Mouse (Mus musculus) lung, postnatal 0 days (tissue): Measurements from ENCODE around the gene Pon3. TPM values are rescaled to one million over a fixed set of nuclear protein-coding genes. Genes with fewer than 3 reads are reported as not detected.
A peak's percentile ranks its signal among the peaks of the same experiment; 100 is the strongest.

Source experiments
- ATAC-seq: fragments of 200-750 bp; cut with Nextera tagmentation; 2 replicates; pipeline ENCODE4 v1.8.0; 2017; ENCODE audit warnings: moderate library complexity
- DNase-seq: peaks from one replicate; pipeline ENCODE4 v3.0.0-alpha.2; 2016; ENCODE audit warnings: low spot score
- H3K27ac ChIP-seq: fragments of 300-500 bp; sonication (generic); 2 replicates; pipeline ENCODE4 v1.5.1; 2014; ENCODE audit warnings: antibody characterized with exemption, mild to moderate bottlenecking, low read length, mixed read lengths
- H3K27me3 ChIP-seq: fragments of 300-500 bp; sonication (generic); replicated peaks from 2 replicates; pipeline ENCODE4 v1.6.1; 2014; ENCODE audit warnings: low read length, mixed read lengths; ENCODE audit not compliant: insufficient read depth
- H3K36me3 ChIP-seq: fragments of 300-500 bp; sonication (generic); 2 replicates; pipeline ENCODE4 v1.6.1; 2014; ENCODE audit warnings: low read length, mixed read lengths; ENCODE audit not compliant: insufficient read depth
- H3K4me1 ChIP-seq: fragments of 300-500 bp; sonication (generic); 2 replicates; pipeline ENCODE4 v1.6.1; 2014; ENCODE audit warnings: antibody characterized with exemption, low read depth, low read length, mixed read lengths; ENCODE audit not compliant: insufficient read depth
- H3K4me2 ChIP-seq: fragments of 300-500 bp; sonication (generic); replicated peaks from 2 replicates; pipeline ENCODE4 v1.6.1; 2014; ENCODE audit warnings: low read depth, mild to moderate bottlenecking, low read length, moderate library complexity, mixed read lengths
- H3K4me3 ChIP-seq: fragments of 300-500 bp; sonication (generic); 2 replicates; pipeline ENCODE4 v1.5.1; 2014; ENCODE audit warnings: low read depth, low read length
- H3K9ac ChIP-seq: fragments of 300-500 bp; sonication (generic); replicated peaks from 2 replicates; pipeline ENCODE4 v1.6.1; 2014; ENCODE audit warnings: low read depth, mild to moderate bottlenecking
- H3K9me3 ChIP-seq: fragments of 300-500 bp; sonication (generic); 2 replicates; pipeline ENCODE4 v1.6.1; 2016; ENCODE audit warnings: low read length, mixed read lengths
- CTCF ChIP-seq: IDR thresholded peaks from 2 replicates; pipeline ENCODE4 v1.5.1; 2016; ENCODE audit warnings: antibody characterized with exemption, mild to moderate bottlenecking
- EP300 ChIP-seq: IDR thresholded peaks from 2 replicates; pipeline ENCODE4 v1.6.1; 2016; ENCODE audit warnings: antibody characterized with exemption, mild to moderate bottlenecking, control low read depth
- WGBS: fragments of 180-500 bp; shearing (Covaris S2); extraction: QIAGEN DNeasy Blood & Tissue Kit; methylation state at CpG from one replicate; pipeline ENCODE4 v1.1.7; 2014; 5-methylcytosine and 5-hydroxymethylcytosine counted together
- polyA plus RNA-seq: library from polyadenylated mRNA; unstranded; fragments of >200 nt; fragmentation: Nextera tagmentation; extraction: Ambion mirVana; gene quantifications from 2 replicates; pipeline ENCODE4 v1.2.1, GENCODE M21; 2015

Gene Pon3
- polyA plus RNA-seq, 1 experiment from 2014 or later: 143 TPM

DNA sequence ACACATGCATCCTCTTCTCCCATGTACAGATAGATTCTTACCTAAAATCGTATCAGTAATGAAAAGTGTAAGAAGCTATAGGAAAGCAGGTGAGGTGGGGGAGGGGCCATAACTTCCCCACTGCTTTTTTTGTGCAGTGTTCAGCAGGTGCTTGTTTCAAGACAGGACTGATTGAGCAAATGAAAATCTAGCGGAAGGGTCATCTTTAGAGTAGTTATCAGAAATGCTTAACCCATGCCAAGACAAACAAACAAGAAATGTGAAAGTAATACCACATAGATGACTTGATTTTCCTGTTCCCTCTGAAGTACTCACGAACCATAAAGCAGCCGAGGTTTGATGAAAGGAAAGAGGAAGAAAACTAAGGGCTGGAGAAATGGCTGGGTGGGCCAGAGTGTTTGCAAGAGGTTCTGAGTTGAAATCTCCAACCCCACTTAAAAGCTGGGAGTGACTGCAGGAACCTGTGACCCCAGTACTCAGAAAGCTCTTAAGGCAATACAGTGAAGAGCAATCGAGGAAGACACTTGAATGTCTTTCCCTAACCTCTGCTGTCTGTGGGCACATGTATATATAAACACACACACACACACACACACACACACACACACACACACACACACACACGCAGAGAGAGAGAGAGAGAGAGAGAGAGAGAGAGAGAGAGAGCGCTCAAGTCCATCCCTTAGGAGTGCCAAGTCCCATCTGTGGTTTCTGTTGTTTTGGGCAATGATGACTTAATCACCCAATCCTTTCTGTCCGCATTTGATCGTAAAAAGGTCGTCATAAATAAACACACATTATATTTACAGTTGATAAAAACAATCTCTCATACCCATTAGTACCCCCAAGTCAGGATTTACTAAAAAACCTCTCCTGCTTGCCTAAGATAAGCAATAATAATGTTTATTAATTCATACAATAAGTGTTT lies 6.5 kb upstream of the Pon3 start:
- H3K9ac ChIP-seq: no peak overlapping the region
- no peaks in the 10 kb centered on the region for H3K9me3 ChIP-seq
- H3K4me1 ChIP-seq: no peaks in the 10 kb centered on the region
- H3K36me3 ChIP-seq: peaks cover 5% of the 10 kb centered on the region; the same call in 1 of the 2 replicates
- H3K27ac ChIP-seq: peak overlapping the region; percentile 15; the same call in 1 of the 2 replicates
- no peak for TF ChIP-seq CTCF
- peak; percentile 64 for TF ChIP-seq EP300
- no peaks in the 10 kb centered on the region for H3K27me3 ChIP-seq
- peak; percentile 77 for ATAC-seq
- H3K4me3 ChIP-seq: no peak overlapping the region
- peak; percentile 76 for DNase-seq
- H3K4me2 ChIP-seq: no peak overlapping the region
- WGBS: 39% methylated on average over 9 of the region's 10 CpGs

DNA sequence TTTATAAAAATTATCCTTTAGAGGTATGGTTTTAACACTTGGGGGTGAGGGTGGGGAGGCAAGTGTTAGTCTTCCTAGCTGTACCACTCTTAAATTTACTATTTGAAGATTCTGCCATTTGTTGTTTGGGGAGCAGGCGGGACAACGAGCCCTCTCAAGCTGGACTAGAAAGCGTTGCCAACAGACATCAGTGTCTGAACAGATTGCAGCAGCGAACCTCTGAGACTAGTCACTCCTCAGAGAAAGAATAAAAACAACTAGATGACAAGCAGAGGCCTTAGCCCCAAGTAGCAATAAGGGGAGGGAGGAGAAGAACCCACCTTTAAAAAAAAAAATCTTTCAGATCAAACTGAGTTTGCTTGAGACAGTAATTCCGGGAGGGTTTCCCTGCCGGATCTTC lies 795 bp downstream of the Pon3 start:
- Histone ChIP-seq H3K4me1 (no peaks in the 10 kb centered on the region), H3K27ac (no peak overlapping the region), H3K4me2 (peak overlapping the region; percentile 65), H3K9me3 (no peaks in the 10 kb centered on the region), H3K27me3 (no peaks in the 10 kb centered on the region), H3K4me3 (peak overlapping the region; percentile 31), H3K9ac (no peak overlapping the region), H3K36me3 (no peaks in the 10 kb centered on the region)
- DNase-seq (no peak), ATAC-seq (no peak)
- WGBS: 24% methylated on average over 6 of the region's 6 CpGs
- no peak for TF ChIP-seq CTCF
- no peak for TF ChIP-seq EP300

DNA sequence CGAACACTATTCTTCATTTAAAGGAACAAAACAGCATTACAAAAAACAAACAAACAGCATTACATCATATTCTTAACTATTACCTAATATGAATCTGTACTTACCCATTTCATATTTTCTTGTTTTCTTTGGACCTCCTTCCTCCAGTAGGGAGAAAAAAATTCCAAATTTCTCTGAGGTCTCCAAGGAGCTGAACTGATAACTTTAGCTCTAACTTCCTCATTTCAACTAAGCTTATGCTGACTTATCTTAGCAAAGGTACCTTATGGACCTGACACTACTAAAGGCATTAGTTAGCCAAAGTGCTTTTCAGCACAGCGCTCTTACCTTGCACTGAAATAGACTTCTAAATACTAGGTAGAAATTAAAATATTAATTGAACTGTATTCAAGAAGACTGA lies 1.2 kb downstream of the Pon3 start:
- Histone ChIP-seq H3K4me3 (peak overlapping the region; percentile 31), H3K4me2 (peak overlapping the region; percentile 65), H3K9ac (no peak overlapping the region), H3K9me3 (no peaks in the 10 kb centered on the region), H3K27me3 (no peaks in the 10 kb centered on the region), H3K27ac (no peak overlapping the region), H3K4me1 (no peaks in the 10 kb centered on the region), H3K36me3 (no peaks in the 10 kb centered on the region)
- 91% methylated on average over 2 of the region's 2 CpGs for WGBS
- no peak for DNase-seq
- no peak for ATAC-seq
- TF ChIP-seq CTCF: no peak
- TF ChIP-seq EP300: no peak

DNA sequence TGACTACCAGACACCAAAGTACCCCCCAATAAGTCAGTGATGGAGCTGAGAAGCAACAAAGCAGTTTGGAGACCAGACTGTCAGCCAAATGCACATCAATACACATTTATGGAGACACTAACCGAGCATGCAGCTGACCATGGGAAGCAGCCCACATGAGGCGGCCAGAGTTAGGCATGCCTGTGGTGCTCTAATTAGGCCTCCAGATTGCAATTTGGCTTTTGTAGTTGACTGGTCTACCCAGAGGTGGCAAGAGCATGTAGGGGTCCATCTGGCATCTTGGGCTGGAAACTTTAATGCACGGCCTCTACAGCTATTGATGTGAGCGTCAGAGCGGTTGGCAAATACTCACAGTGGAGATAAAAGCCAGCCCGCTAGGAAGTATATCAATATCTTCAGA lies 10.2 kb downstream of the Pon3 start:
- TF ChIP-seq EP300 (no peak), CTCF (no peak)
- Histone ChIP-seq H3K4me3 (no peak overlapping the region), H3K27me3 (no peaks in the 10 kb centered on the region), H3K9ac (no peak overlapping the region), H3K4me2 (no peak overlapping the region), H3K36me3 (peaks cover 5% of the 10 kb centered on the region; the same call in 1 of the 2 replicates), H3K27ac (no peak overlapping the region), H3K9me3 (no peaks in the 10 kb centered on the region), H3K4me1 (no peaks in the 10 kb centered on the region)
- DNase-seq (no peak), ATAC-seq (no peak)
- 90% methylated on average over 6 of the region's 6 CpGs for WGBS

DNA sequence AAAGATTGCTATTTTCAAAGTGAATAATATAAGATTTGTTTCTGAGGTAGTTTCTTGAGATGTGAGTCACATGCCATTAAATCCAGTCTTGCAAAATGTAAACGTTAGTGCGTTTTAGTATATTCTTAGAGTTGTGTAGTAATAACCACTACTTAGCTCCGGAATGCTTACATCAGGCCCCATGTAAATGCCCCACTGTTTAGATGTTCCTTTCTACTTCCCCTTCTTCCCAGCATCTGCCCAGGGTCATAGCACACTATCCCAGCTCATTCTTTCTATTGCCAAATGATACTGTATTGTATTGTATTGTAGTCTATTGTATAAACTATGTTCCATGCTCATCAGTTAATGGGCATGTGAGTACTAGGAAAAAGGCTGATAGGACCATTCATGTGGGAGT lies 17.3 kb downstream of the Pon3 start:
- H3K36me3 ChIP-seq: no peaks in the 10 kb centered on the region; the same call in 1 of the 2 replicates
- no peaks in the 10 kb centered on the region for H3K9me3 ChIP-seq
- WGBS: 53% methylated on average over 3 of the region's 3 CpGs
- no peak overlapping the region for H3K27ac ChIP-seq
- DNase-seq (no peak), ATAC-seq (no peak)
- H3K4me1 ChIP-seq: no peaks in the 10 kb centered on the region; the same call in 1 of the 2 replicates
- TF ChIP-seq EP300 (no peak), CTCF (no peak)
- no peaks in the 10 kb centered on the region for H3K27me3 ChIP-seq
- H3K4me3 ChIP-seq: no peak overlapping the region
- no peak overlapping the region for H3K4me2 ChIP-seq
- no peak overlapping the region for H3K9ac ChIP-seq

DNA sequence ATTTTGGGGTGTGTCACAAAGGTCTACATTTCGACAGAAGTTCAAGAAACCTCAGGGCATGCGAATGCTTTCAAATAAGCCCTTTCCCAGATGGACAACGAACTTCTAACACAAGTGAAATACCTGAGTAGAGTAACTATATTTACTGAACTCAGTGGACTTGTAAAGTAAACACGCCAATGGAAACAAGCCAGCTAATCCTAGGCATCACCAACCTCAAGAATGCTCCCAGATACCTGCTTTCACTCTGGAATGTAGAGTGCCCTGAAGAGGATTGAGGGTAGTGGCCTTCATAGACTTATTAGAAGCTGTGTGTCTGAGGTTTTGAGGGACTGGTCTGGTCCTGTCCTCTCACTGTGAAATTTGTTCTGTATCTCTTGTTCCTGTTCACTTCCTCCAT lies 18.6 kb downstream of the Pon3 start:
- WGBS: 59% methylated on average over 4 of the region's 4 CpGs

More for the DNA sequence above, 18.6 kb downstream of the Pon3 start:
- Histone ChIP-seq H3K27ac (peak overlapping the region; percentile 20; the same call in 1 of the 2 replicates), H3K36me3 (no peaks in the 10 kb centered on the region; the same call in 1 of the 2 replicates), H3K27me3 (no peaks in the 10 kb centered on the region), H3K9me3 (no peaks in the 10 kb centered on the region), H3K4me2 (no peak overlapping the region), H3K9ac (no peak overlapping the region), H3K4me3 (no peak overlapping the region), H3K4me1 (no peaks in the 10 kb centered on the region; the same call in 1 of the 2 replicates)
- peak; percentile 86 for DNase-seq
- peak; percentile 84 for ATAC-seq
- peak; percentile 96 for TF ChIP-seq EP300
- TF ChIP-seq CTCF: no peak
